Mouse (Mus musculus) hematopoietic stem cell, adult 5-6 weeks (primary cell): ENCODE data around the gene Cnn2. TPM values are rescaled to one million over a fixed set of nuclear protein-coding genes. Genes with fewer than 3 reads are reported as not detected.
"Not testable (repeated sequence)": the region's sequence is repeated elsewhere in the genome, so short reads cannot be mapped to it uniquely, and the experiment has no call there.

Source experiments
- ATAC-seq, 2 experiments: fragments of 125-278 bp in 1 of 2; replicated peaks in 1 of 2; 2 replicates each; pipeline ENCODE4 v1.8.0; 2016 to 2017; ENCODE audit warnings: inconsistent platforms in 2 of 2, mild to moderate bottlenecking in 2 of 2, moderate number of reproducible peaks in 2 of 2, low read depth in 1 of 2, moderate TSS enrichment in 1 of 2; ENCODE audit not compliant: low FRiP score in 2 of 2, poor library complexity in 2 of 2, severe bottlenecking in 2 of 2, insufficient read depth in 1 of 2, low TSS enrichment in 1 of 2
- total RNA-seq: library from RNA; stranded (forward); fragments of 172-1452, 232-1000 nt; gene quantifications from 2 replicates; pipeline ENCODE4 v1.2.3, GENCODE M21; 2017

Cnn2 gene
- total RNA-seq, 1 experiment from 2014 or later, result 62.2 TPM

DNA sequence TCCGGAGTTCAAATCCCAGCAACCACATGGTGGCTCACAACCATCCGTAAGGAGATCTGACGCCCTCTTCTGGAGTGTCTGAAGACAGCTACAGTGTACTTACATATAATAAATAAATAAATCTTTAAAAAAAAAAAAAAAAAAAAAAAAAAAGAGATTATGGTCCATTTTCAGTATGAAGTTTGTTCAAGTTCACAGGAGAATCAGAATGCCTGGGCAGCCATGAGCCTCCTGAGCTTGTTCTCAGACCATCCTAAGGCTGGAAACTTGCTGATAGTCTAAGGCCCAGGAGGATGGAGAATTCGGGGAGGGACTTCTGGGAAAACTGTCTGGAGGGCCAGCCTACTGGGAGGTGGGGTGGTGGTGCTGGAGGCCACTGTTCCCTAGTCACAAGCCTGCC, 57.0 kb downstream of the Cnn2 start:
- not testable (repeated sequence) for ATAC-seq

Other genes with a start within 250 kb of the Cnn2 start
- 10.9 and 12.1 TPM in 2 replicates for gene Polrmt, start 242.0 kb upstream of the Cnn2 start, total RNA-seq
- gene Fgf22, start 233.5 kb upstream of the Cnn2 start, total RNA-seq, result not detected in 2 replicates
- gene Rnf126, start 221.6 kb upstream of the Cnn2 start, total RNA-seq, result 16.1 and 21.7 TPM in 2 replicates
- gene Fstl3, start 211.3 kb upstream of the Cnn2 start, total RNA-seq, result 0.99 and 1.6 TPM in 2 replicates
- 10.0 and 18.4 TPM in 2 replicates for gene Prss57, start 197.6 kb upstream of the Cnn2 start, total RNA-seq
- gene Palm, start 195.0 kb upstream of the Cnn2 start, total RNA-seq, result 8.8 and 12.4 TPM in 2 replicates
- gene Misp, start 167.6 kb upstream of the Cnn2 start, total RNA-seq, result 0.13 TPM in 1 of 2 replicates, not detected in the other
- gene Ptbp1, start 134.2 kb upstream of the Cnn2 start, total RNA-seq, result 165 and 178 TPM in 2 replicates
- gene Prtn3, start 114.1 kb upstream of the Cnn2 start, total RNA-seq, result 25.6 and 141 TPM in 2 replicates
- gene Plppr3, start 114.0 kb upstream of the Cnn2 start, total RNA-seq, result 67.8 and 93.7 TPM in 2 replicates
- 41.4 and 147 TPM in 2 replicates for gene Elane, start 102.3 kb upstream of the Cnn2 start, total RNA-seq
- not detected in 2 replicates for gene Cfd, start 97.7 kb upstream of the Cnn2 start, total RNA-seq
- 26.8 and 34.2 TPM in 2 replicates for gene Med16, start 79.7 kb upstream of the Cnn2 start, total RNA-seq
- gene Gm26602, start 77.7 kb upstream of the Cnn2 start, total RNA-seq, result not detected in 2 replicates
- gene Kiss1r, start 71.6 kb upstream of the Cnn2 start, total RNA-seq, result 0.10 and 0.19 TPM in 2 replicates
- 56.9 and 83.5 TPM in 2 replicates for gene R3hdm4, start 67.4 kb upstream of the Cnn2 start, total RNA-seq
- 7.6 and 10.1 TPM in 2 replicates for gene Arid3a, start 61.5 kb upstream of the Cnn2 start, total RNA-seq
- gene Wdr18, start 28.4 kb upstream of the Cnn2 start, total RNA-seq, result 19.3 and 23.0 TPM in 2 replicates
- gene Grin3b, start 17.9 kb upstream of the Cnn2 start, total RNA-seq, result not detected in 2 replicates
- 47.4 and 59.9 TPM in 2 replicates for gene Tmem259, start 4.3 kb upstream of the Cnn2 start, total RNA-seq
- 11.5 and 15.9 TPM in 2 replicates for gene Abca7, start 7.9 kb downstream of the Cnn2 start, total RNA-seq
- 80.9 and 114 TPM in 2 replicates for gene Arhgap45, start 28.1 kb downstream of the Cnn2 start, total RNA-seq
- gene Polr2e, start 51.2 kb downstream of the Cnn2 start, total RNA-seq, result 85.5 and 101 TPM in 2 replicates
- gene Gpx4, start 58.6 kb downstream of the Cnn2 start, total RNA-seq, result 306 and 388 TPM in 2 replicates
- gene Sbno2, start 117.0 kb downstream of the Cnn2 start, total RNA-seq, result 26.4 and 32.1 TPM in 2 replicates
- 106 and 153 TPM in 2 replicates for gene Stk11, start 127.2 kb downstream of the Cnn2 start, total RNA-seq
- 27.9 and 29.8 TPM in 2 replicates for gene Atp5d, start 150.0 kb downstream of the Cnn2 start, total RNA-seq
- gene Cbarp, start 152.3 kb downstream of the Cnn2 start, total RNA-seq, result 2.2 and 2.4 TPM in 2 replicates
- gene Midn, start 159.7 kb downstream of the Cnn2 start, total RNA-seq, result 19.4 and 20.2 TPM in 2 replicates
- 93.6 and 143 TPM in 2 replicates for gene Cirbp, start 177.4 kb downstream of the Cnn2 start, total RNA-seq
- gene 1600002K03Rik, start 184.4 kb downstream of the Cnn2 start, total RNA-seq, result 9.1 and 26.2 TPM in 2 replicates
- gene Efna2, start 190.9 kb downstream of the Cnn2 start, total RNA-seq, result not detected in 2 replicates
- 43.0 and 47.5 TPM in 2 replicates for gene Mum1, start 237.8 kb downstream of the Cnn2 start, total RNA-seq